Mouse (Mus musculus) splenic B cell, adult 2 months (primary cell): ENCODE results near the gene Rpl26.

Experiments
- DNase-seq: peaks from one replicate; pipeline ENCODE4 v3.0.0-alpha.2; 2011; ENCODE audit warnings: low read depth, low spot score
- H3K27me3 ChIP-seq: 2 replicates; pipeline ENCODE4 v1.6.1; 2012; ENCODE audit warnings: mild to moderate bottlenecking, low read length, moderate library complexity, mixed read lengths; ENCODE audit not compliant: control insufficient read depth, poor library complexity, insufficient read depth, severe bottlenecking
- H3K36me3 ChIP-seq: 2 replicates; pipeline ENCODE4 v1.6.1; 2012; ENCODE audit warnings: mild to moderate bottlenecking, low read length, moderate library complexity, mixed read lengths; ENCODE audit not compliant: control insufficient read depth, poor library complexity, insufficient read depth, severe bottlenecking

Rpl26 gene

GRCm38 (mm10) chr11:68901351-68902046 is at the start of gene Rpl26:
Rpl26 (plus strand) TSS chr11:68901583.
- Histone ChIP-seq H3K36me3 (peaks cover 10% of the 10 kb centered on the region), H3K27me3 (no peaks in the 10 kb centered on the region)
- DNase-seq: peak; percentile 100

GRCm38 (mm10) chr11:68851644-68852485 is 49.5 kb upstream of the Rpl26 start:
- Histone ChIP-seq H3K36me3 (no peaks in the 10 kb centered on the region), H3K27me3 (no peaks in the 10 kb centered on the region)
- peak; percentile 48 for DNase-seq

- no peak for DNase-seq
- H3K36me3 ChIP-seq: no peaks in the 10 kb centered on the region
- no peaks in the 10 kb centered on the region for H3K27me3 ChIP-seq
Measured at GRCm38 (mm10) chr11:68852486-68852901, 48.9 kb upstream of the Rpl26 start.

GRCm38 (mm10) chr11:68852932-68853409 is 48.4 kb upstream of the Rpl26 start:
- no peaks in the 10 kb centered on the region for H3K27me3 ChIP-seq

DNA sequence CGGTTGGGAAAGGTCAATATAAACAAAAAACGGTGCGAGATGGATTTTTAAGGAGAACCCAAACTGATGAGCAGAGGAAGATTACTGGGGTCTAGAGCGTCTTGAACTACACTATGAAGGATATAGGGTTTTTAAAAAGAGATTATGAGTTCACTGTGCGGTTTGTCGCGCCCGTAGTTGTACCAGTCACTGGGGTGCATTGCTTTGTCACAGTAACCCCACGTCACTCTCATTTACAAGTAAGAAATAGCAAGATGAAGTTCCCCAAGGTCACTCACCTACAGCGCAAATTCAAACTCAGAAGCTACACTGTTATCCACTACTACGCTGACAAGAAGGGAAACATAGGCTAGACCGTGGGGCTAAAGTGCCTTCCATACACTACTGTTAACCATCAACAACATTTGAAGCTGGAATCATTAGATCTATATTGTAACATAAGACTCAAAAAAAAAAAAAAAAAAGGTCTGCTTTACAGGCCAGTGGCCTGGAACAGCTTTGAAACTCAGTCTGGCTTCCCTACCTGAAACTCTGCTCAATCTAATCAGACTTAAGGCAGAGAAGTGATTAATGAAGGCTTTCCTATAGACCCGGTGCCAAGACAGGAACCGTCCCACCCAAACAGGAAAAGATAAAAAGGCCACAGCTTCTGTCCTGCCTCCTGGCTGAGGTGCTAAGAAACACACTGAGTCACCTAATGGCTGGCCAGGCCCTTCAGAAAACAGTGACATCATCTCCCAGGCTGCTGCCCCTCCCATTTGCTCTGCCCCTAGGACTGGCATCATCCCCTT is 47.6 kb upstream of the Rpl26 start:
- H3K36me3 ChIP-seq: no peaks in the 10 kb centered on the region
- H3K27me3 ChIP-seq: no peaks in the 10 kb centered on the region
- peak; percentile 68 for DNase-seq

More at GRCm38 (mm10) chr11:68852932-68853409, 48.4 kb upstream of the Rpl26 start:
- peak; percentile 100 for DNase-seq
- no peaks in the 10 kb centered on the region for H3K36me3 ChIP-seq

DNA sequence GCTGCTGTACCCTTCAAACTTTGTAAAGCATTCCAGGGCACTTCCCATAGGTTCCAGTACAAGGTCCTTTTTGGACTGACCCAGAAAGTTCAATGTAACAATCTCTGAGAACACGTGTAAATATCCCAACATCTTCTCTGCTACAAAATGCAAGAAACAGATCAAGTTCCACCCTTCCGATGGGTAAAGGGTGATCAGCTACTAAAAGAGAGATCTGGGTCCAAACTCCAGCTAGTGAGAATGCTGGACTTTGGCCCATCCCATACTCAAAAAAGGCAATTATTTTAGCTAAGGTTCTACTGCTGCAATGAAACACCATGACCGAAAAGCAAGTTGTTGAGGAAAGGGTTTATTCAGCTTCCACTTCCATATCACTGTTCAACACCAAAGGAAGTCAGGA is 46.8 kb upstream of the Rpl26 start:
- DNase-seq: no peak

GRCm38 (mm10) chr11:68857329-68857728 is 44.1 kb upstream of the Rpl26 start:
- no peak for DNase-seq
- Histone ChIP-seq H3K27me3 (no peaks in the 10 kb centered on the region), H3K36me3 (no peaks in the 10 kb centered on the region)

More for the DNA sequence above, 46.8 kb upstream of the Rpl26 start:
- Histone ChIP-seq H3K27me3 (no peaks in the 10 kb centered on the region), H3K36me3 (no peaks in the 10 kb centered on the region)

GRCm38 (mm10) chr11:68859943-68860593 is 41.3 kb upstream of the Rpl26 start:
- Histone ChIP-seq H3K36me3 (no peaks in the 10 kb centered on the region), H3K27me3 (no peaks in the 10 kb centered on the region)
- no peak for DNase-seq

GRCm38 (mm10) chr11:68862260-68862659 is 39.1 kb upstream of the Rpl26 start:
- DNase-seq: no peak
- Histone ChIP-seq H3K36me3 (no peaks in the 10 kb centered on the region), H3K27me3 (no peaks in the 10 kb centered on the region)

DNA sequence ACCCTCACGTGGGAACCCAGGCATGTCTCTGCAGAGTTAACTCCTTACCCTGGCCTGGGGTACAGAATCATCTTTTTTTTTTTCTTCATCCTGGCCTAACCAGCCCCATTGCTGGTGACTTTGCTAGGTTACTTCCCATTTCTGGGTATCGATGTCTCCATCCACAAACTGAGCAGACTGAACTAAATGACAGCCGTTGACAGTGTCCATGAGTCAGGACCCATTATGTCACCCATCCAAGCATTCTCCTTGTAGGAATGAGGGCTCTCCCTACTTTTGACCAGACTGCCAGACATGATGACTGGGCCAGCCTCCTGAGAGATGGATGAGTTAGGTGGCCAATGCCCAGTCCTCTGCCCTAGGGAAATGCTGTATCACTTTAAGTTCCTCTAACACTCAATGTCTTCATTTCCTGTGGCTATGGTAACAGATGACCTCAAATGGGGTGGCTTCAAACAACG is 37.7 kb upstream of the Rpl26 start:
- DNase-seq: peak; percentile 33
- H3K27me3 ChIP-seq: no peaks in the 10 kb centered on the region

DNA sequence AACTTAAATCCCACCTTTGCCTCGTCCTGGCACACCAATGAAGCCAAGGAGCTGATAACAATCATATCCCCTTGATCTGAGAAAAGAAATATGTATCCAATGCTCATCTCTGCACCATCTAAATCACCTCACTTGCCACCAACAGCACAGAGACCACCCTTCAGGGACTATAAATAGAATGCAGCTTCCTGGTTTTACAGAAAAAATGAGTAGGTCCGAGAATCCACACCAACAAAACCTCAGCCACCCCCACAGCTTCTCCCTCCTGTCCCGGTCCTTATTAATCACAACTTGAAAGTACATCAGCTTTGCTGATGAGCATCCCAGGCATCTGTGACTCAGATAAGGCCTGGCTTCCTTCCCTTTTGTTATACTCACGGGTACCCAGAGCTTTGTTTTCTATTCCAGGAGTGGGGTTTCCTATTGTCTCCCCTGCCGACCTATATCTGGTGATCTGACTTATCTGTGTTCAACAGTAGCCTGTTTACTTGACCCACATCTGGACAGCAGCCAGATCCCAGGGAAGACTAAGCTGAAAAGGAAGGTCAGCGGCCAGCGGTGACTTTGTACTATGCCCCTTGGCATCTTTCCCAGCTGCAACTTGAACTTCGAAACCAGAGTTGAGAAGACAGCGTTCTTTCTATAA is 36.7 kb upstream of the Rpl26 start:
- H3K36me3 ChIP-seq: no peaks in the 10 kb centered on the region
- DNase-seq: no peak

More for the DNA sequence above, 37.7 kb upstream of the Rpl26 start:
- H3K36me3 ChIP-seq: no peaks in the 10 kb centered on the region

GRCm38 (mm10) chr11:68871277-68871676 is 30.1 kb upstream of the Rpl26 start:
- no peaks in the 10 kb centered on the region for H3K36me3 ChIP-seq
- no peak for DNase-seq
- no peaks in the 10 kb centered on the region for H3K27me3 ChIP-seq

More for the DNA sequence above, 36.7 kb upstream of the Rpl26 start:
- no peaks in the 10 kb centered on the region for H3K27me3 ChIP-seq

DNA sequence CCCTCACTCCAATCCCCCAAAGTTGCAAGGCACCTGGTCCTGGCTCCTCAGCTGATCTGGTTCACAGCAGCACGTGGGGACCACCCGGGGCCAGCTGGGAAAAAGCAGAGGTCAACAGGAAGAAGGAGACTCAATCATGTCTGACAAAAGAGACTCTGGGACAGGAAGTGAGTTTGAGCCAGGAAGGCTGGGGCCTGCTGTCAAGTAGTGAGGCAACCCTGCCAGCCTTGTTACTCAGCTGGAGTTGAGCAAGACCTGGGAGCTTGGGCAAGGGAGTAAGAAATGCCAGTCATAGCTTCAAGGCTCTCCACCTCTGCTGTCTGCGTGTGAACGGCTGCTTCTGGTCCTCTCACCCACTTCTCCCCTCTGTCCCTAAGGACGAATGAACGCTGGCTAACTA is 29.6 kb upstream of the Rpl26 start, which contains the start of gene Ndel1:
Gene Ndel1 (minus strand): TSS at position 111 of the 400 bp plus-strand sequence.
- no peak for DNase-seq
- Histone ChIP-seq H3K27me3 (no peaks in the 10 kb centered on the region), H3K36me3 (no peaks in the 10 kb centered on the region)
